Mouse (Mus musculus) heart, embryonic 11.5 days (tissue): ENCODE data around the gene Fam213a. TPM values are rescaled to one million over a fixed set of nuclear protein-coding genes. Genes with fewer than 3 reads are reported as not detected.

ENCODE experiments used
- ATAC-seq: fragments of 200-750 bp; cut with Nextera tagmentation; replicated peaks from 2 replicates; pipeline ENCODE4 v1.8.0; 2017; ENCODE audit warnings: moderate library complexity; ENCODE audit not compliant: insufficient number of reproducible peaks, low FRiP score, low TSS enrichment
- H3K27ac ChIP-seq: fragments of 300-500 bp; sonication (generic); 2 replicates; pipeline ENCODE4 v1.5.1; 2014; ENCODE audit warnings: mild to moderate bottlenecking, low read depth, low read length
- H3K27me3 ChIP-seq: fragments of 300-500 bp; sonication (generic); 2 replicates; pipeline ENCODE4 v1.6.1; 2014; ENCODE audit warnings: mild to moderate bottlenecking, low read length, mixed read lengths; ENCODE audit not compliant: control insufficient read depth, insufficient read depth
- H3K36me3 ChIP-seq: fragments of 300-500 bp; sonication (generic); 2 replicates; pipeline ENCODE4 v1.6.1; 2014; ENCODE audit warnings: mild to moderate bottlenecking, low read length, moderate library complexity, mixed read lengths; ENCODE audit not compliant: control insufficient read depth, insufficient read depth
- H3K4me1 ChIP-seq: fragments of 300-500 bp; sonication (generic); 2 replicates; pipeline ENCODE4 v1.6.1; 2014; ENCODE audit warnings: low read length; ENCODE audit not compliant: control insufficient read depth, insufficient read depth
- H3K4me2 ChIP-seq: fragments of 300-500 bp; sonication (generic); 2 replicates; pipeline ENCODE4 v1.6.1; 2014; ENCODE audit warnings: mild to moderate bottlenecking, moderate library complexity
- H3K4me3 ChIP-seq: fragments of 300-500 bp; sonication (generic); 2 replicates; pipeline ENCODE4 v1.5.1; 2014; ENCODE audit warnings: low read depth, low read length
- H3K9ac ChIP-seq: fragments of 300-500 bp; sonication (generic); 2 replicates; pipeline ENCODE4 v1.6.1; 2014; ENCODE audit warnings: mild to moderate bottlenecking, low read depth, low read length, moderate library complexity
- H3K9me3 ChIP-seq: fragments of 300-500 bp; sonication (generic); replicated peaks from 2 replicates; pipeline ENCODE4 v1.6.1; 2016; ENCODE audit warnings: low read length; ENCODE audit not compliant: control insufficient read depth
- WGBS: fragments of 180-500 bp; shearing (Covaris S2); extraction: QIAGEN DNeasy Blood & Tissue Kit; methylation state at CpG from one replicate; pipeline ENCODE4 v1.1.7; 2014; ENCODE audit not compliant: insufficient replicate concordance; 5-methylcytosine and 5-hydroxymethylcytosine counted together
- polyA plus RNA-seq: library from polyadenylated mRNA; unstranded; fragments of >200 nt; fragmentation: Nextera tagmentation; extraction: Ambion mirVana; gene quantifications from 2 replicates; pipeline ENCODE4 v1.2.1, GENCODE M21; 2014

Fam213a gene
- polyA plus RNA-seq, 1 experiment from 2014 or later = 75.4 TPM

DNA sequence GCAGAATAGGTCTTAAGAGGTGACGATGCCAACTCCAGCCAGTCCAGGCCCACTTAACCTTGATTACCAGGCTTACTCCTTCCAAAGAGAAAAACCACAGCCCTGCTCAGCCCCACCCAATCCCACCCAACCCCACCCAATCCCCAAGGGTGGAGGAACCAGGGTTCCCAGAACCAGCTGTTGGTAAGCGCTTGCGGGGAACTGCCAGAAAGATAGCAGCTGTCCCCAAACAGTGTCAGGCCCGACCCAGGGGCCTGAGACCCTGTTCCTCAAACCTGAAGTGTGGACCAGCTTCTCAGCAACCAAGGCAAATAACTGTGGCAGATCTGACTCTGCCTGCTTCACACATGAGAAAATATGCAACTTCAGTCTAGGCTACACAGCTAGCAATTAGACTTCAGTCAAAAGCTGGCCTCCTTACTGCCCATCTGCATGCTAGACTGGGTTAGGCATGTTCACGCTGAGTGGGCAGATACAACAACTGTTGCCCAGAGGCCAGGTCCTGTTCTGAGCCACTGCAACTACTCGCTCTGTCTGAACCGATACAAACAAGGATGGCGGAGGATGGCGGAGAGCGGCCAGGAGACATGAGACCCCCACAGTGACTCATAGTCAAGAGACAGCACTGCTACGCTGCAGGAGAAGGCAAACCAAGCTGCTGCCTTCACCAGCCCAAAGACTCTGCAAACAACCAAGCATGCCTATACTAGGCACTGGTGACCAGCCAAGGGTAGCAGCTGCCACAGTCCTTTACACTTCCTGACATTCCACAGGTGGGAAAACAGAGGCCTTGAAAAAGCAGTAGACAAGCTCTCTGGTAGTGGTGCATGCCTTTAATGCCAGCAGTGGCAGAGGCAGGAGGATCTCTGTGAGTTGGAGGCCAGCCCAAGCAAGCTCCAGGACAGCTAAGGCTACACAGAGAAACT is 51.0 kb downstream of the Fam213a start:
- H3K4me3 ChIP-seq = no peak overlapping the region
- H3K4me1 ChIP-seq = peaks cover 55% of the 10 kb centered on the region
- no peak for ATAC-seq
- H3K9ac ChIP-seq = no peak overlapping the region
- H3K4me2 ChIP-seq = no peak overlapping the region
- no peaks in the 10 kb centered on the region for H3K27me3 ChIP-seq
- WGBS = 76% methylated on average over 11 of the region's 11 CpGs
- no peak overlapping the region for H3K27ac ChIP-seq
- no peaks in the 10 kb centered on the region for H3K36me3 ChIP-seq
- no peaks in the 10 kb centered on the region for H3K9me3 ChIP-seq

GRCm38 (mm10) chr14:40960237-40960636 is 53.4 kb downstream of the Fam213a start:
- Histone ChIP-seq H3K9ac (no peak overlapping the region), H3K4me3 (no peak overlapping the region), H3K4me2 (no peak overlapping the region), H3K27ac (0 out of 2 replicates have a peak overlapping the region, but pooled peaks have one; percentile 5), H3K36me3 (no peaks in the 10 kb centered on the region), H3K4me1 (peaks cover 71% of the 10 kb centered on the region), H3K9me3 (no peaks in the 10 kb centered on the region), H3K27me3 (no peaks in the 10 kb centered on the region)
- ATAC-seq = no peak
- WGBS = 53% methylated on average over 4 of the region's 4 CpGs

DNA sequence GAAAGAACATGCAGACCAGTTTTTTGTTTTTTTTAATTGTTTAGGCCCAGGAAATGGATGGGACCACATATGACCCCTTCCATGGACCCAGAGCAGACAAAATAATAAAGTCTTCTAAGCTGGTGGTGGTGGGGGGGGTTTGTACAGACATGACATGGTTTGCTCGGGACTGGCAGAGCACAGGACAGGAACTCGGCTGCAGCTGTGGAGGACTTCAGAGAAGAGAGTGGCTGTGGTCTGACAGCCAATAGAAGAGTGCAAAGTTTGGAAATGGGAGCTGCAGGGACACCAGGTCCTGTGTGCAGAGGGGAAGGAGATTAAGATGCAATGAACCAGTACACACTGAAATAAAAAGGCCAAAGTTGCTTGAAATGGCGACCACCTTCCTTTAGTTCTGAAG is 54.0 kb downstream of the Fam213a start:
- no peak overlapping the region for H3K4me2 ChIP-seq
- no peak for ATAC-seq

GRCm38 (mm10) chr14:40958986-40959381 is 54.6 kb downstream of the Fam213a start:
- no peak overlapping the region for H3K9ac ChIP-seq
- WGBS = 58% methylated on average over 2 of the region's 2 CpGs
- H3K27ac ChIP-seq = peak overlapping the region; percentile 12; the same call in 1 of the 2 replicates
- ATAC-seq = no peak
- no peaks in the 10 kb centered on the region for H3K27me3 ChIP-seq
- no peaks in the 10 kb centered on the region for H3K9me3 ChIP-seq
- H3K4me3 ChIP-seq = no peak overlapping the region
- no peak overlapping the region for H3K4me2 ChIP-seq
- peaks cover 69% of the 10 kb centered on the region for H3K4me1 ChIP-seq
- no peaks in the 10 kb centered on the region for H3K36me3 ChIP-seq

More for the DNA sequence above, 54.0 kb downstream of the Fam213a start:
- WGBS = 49% methylated on average over 3 of the region's 3 CpGs
- no peaks in the 10 kb centered on the region for H3K9me3 ChIP-seq
- peaks cover 70% of the 10 kb centered on the region for H3K4me1 ChIP-seq
- H3K4me3 ChIP-seq = no peak overlapping the region
- H3K27me3 ChIP-seq = no peaks in the 10 kb centered on the region
- H3K27ac ChIP-seq = 0 out of 2 replicates have a peak overlapping the region, but pooled peaks have one; percentile 2
- no peaks in the 10 kb centered on the region for H3K36me3 ChIP-seq
- no peak overlapping the region for H3K9ac ChIP-seq

DNA sequence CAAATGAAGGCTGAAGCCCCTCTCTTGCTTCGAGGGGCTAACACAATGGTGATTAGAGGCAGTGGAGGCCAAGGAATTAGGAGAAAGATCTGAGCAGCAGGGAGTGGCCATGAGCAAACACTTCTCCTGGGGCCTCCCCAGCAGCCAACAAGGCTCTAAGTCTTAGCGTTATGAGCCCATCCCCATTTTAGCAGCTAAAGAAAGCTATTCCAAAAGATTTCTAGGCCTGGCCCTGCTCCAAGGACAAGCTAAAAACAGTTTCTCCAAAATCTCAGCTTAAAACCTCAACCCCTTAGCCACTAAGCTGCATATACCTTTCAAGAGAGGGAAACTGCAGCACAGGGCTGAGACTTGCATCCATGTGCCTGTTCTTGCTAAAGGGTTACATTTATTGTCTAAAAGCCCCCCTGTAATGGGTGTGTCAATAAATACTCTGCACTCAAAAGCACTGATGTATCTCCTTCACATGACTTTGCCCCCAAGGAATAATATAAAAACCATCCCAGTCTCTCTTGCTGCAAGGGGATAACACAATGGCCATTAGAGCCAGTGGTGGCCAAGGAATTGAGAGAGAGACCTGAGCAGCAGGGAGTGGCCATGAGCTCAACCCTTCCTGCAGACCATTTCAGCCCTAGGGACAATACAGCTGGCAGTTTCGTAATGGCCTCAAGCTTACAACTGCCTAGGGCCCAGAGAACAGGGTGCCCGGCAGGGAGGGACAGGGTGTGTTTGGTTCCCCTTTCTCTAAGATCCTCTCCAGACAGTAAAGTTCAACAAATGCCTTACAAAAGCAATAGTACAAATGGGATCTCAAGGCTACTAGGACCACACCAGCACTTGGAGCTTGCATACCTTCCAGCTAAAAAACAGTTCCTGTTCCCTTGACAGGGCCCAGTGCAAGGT is 55.3 kb downstream of the Fam213a start:
- no peaks in the 10 kb centered on the region for H3K9me3 ChIP-seq
- peak overlapping the region; percentile 12; the same call in 1 of the 2 replicates for H3K27ac ChIP-seq
- ATAC-seq = no peak
- 39% methylated on average over 4 of the region's 4 CpGs for WGBS
- no peaks in the 10 kb centered on the region for H3K36me3 ChIP-seq
- no peak overlapping the region for H3K4me3 ChIP-seq
- no peak overlapping the region for H3K9ac ChIP-seq
- H3K4me1 ChIP-seq = peaks cover 73% of the 10 kb centered on the region
- H3K4me2 ChIP-seq = no peak overlapping the region
- no peaks in the 10 kb centered on the region for H3K27me3 ChIP-seq

GRCm38 (mm10) chr14:40957607-40958006 is 56.0 kb downstream of the Fam213a start:
- H3K27me3 ChIP-seq = no peaks in the 10 kb centered on the region
- H3K36me3 ChIP-seq = no peaks in the 10 kb centered on the region
- H3K9me3 ChIP-seq = no peaks in the 10 kb centered on the region
- no peak for ATAC-seq
- no peak overlapping the region for H3K4me2 ChIP-seq
- WGBS = 57% methylated on average over 3 of the region's 3 CpGs
- H3K4me1 ChIP-seq = peaks cover 70% of the 10 kb centered on the region
- no peak overlapping the region for H3K9ac ChIP-seq
- H3K27ac ChIP-seq = no peak overlapping the region
- no peak overlapping the region for H3K4me3 ChIP-seq

- Histone ChIP-seq H3K27ac (peak overlapping the region; percentile 75), H3K27me3 (no peaks in the 10 kb centered on the region), H3K4me1 (peaks cover 64% of the 10 kb centered on the region), H3K4me2 (peak overlapping the region; percentile 42), H3K9me3 (no peaks in the 10 kb centered on the region), H3K36me3 (no peaks in the 10 kb centered on the region), H3K4me3 (no peak overlapping the region), H3K9ac (peak overlapping the region; percentile 62)
- peak; percentile 74 for ATAC-seq
- 31% methylated on average over 13 of the region's 13 CpGs for WGBS
These were observed 57.1 kb downstream of the Fam213a start for GRCm38 (mm10) chr14:40956252-40957146.
